Mouse (Mus musculus) embryonic stem cell, embryonic (primary cell): Measurements from ENCODE around the gene Nipa1.

Source experiments
- CTCF ChIA-PET, 4 experiments: fragments of 300-600 bp in 2 of 4; fragments of 350-600 bp in 2 of 4; sonication (Branson Sonifier 250); formaldehyde crosslinking; loops; one replicate each; lab custom pipeline; 2022; ENCODE audit warnings: inconsistent platforms in 2 of 4; lab: Charles Lee
- POLR2A ChIA-PET, 4 experiments: fragments of 300-600 bp in 2 of 4; fragments of 350-600 bp in 2 of 4; sonication (Branson Sonifier 250); formaldehyde crosslinking; loops; one replicate each; lab custom pipeline; 2022; ENCODE audit warnings: antibody characterized with exemption in 4 of 4, inconsistent platforms in 1 of 4; lab: Charles Lee

Gene Nipa1

DNA sequence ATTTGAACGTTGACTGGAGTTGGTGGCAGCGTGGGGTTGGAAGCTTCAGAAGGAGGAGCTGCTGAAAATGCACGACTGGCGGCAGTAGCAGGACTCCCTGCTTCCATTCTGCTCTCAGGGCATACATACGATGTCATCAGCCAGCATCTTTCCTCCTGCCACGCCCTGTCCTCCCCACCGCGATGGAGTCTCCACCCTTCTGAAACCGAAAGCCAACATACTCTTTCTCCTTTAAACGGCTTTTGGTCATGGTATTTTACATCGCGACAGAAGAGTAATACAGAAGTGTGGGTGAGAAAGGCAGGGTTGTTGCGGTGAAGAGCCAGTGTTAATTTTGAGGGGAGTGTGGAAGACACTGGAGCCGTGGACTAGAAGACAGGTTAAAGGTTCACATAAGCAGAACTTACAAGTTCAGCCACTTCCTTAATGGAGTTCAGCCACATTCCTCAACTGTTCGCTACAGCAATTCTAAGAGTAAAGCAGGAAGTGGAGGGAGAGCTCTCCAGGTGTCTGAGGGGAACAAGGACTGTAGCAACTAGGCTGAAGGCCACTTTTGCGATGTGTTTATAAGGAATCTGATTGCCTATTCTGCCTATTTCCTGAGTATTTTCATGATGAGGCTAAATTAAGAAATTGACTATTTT lies 51.4 kb downstream of the Nipa1 start:
- CTCF ChIA-PET: no interaction called here

DNA sequence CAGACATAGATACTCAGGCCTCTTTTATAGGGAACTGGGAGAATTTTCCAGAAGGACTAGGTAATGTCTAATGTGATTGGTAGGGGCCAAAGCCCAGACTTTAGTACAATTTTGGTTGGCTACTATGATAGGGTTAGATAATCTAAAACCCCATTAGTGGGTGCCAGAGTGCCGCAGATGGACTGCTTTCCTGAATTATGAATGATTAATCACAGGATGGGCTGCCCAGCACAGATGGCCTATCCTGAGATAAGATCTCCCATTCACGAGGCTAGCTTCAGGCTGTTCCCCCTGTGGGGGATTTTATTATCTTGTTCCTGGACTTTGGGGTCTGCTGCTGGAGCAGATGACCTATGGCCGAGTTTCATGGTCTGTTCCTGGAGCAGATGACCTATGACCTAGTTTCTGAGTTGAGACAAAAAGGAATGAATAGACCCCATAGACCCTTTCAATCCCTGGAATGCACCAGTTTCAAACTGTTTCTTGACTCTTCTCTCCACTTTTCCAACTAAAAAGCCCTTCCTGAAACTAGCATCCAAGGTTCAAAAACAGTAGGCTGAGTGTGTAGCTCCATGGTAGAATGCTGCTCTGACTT lies 52.8 kb downstream of the Nipa1 start:
- ChIA-PET CTCF (no interaction called here), POLR2A (no interaction called here)

More for the DNA sequence above, 51.4 kb downstream of the Nipa1 start:
- POLR2A ChIA-PET: interaction anchor here in 2 of 4 experiments (0.7 to 1.2 kb wide), 3 partner anchors 9 to 154 kb away, joined by 3 read pairs; no protein-coding TSS in a partner anchor

DNA sequence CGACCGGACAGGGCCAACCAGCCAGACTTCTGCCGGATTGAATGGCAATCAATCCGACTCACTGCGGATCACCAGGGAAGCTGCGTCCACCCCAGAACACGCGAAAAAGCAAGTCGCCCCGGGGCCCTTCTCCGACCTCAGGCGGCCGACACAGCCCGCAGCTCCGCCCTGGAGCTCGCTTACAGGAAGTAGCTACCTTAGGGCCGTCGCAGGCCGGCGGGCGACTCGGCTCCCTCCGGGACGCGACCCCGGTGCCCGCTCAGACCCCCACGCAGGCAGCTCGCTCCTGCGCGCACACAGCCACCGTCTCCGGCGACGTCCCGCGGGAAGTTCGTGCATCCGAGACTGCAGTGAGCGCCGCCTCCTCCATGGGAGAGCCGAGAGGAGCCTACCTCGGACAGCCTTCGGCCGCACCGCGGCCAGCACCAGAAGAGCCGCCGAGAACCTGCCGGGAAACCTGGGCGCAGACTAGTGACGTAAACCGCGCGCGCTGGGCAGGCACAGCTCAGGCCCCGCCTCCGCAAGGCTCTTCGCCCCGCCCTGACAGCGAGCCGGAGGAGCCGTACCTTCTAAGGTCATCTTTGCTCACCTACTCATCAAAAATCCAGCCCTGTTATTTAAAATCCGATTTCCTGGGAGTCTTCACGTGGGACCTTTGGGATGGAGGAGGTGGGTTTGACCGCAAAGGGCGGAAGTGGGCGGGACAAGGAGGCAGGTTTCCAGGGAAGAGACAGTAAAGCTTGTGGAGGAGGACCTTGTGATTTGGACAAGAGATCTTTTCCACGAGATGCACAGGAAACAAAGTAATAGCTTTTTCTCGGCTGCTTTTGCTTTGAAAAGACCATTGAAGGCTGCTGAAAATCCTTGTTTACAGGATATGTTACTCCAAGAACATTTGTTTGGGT lies 57.5 kb downstream of the Nipa1 start, which contains the start of gene Nipa2:
Gene Nipa2 (minus strand): TSS at position 473 of the 905 bp plus-strand sequence.
- CTCF ChIA-PET: no interaction called here
- POLR2A ChIA-PET: interaction anchor here (0.6 to 3.8 kb wide), 63 partner anchors 10 to 223 kb away, joined by 3 to 36 read pairs (median 4); partner anchors contain the start of genes Herc2 (in 3 of the 4), Nipa1 (in 3 of the 4), Tubgcp5 (in 3 of the 4) and Cyfip1 (in 1 of the 4)

DNA sequence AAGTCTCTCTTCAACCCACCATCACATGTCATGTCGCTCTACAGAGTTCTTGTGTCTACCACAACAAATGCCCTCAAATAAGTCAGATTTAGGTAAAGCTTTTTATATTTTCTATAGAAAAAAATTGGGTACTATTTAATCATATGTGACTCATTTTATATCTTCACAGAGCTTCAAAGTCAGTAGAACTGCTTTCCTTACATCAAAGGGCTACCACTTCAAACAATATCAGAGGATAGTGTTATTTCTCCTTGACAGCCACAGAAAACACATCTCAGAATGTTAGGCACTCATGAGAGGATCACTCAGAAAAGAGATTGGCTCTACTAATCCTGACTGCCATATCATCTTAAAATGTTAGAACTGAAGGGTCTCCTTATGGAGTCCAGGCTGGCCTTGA lies 59.2 kb downstream of the Nipa1 start:
- ChIA-PET CTCF (no interaction called here), POLR2A (interaction anchor here in 2 of 4 experiments (0.5 to 3.8 kb wide), 10 partner anchors 9 to 167 kb away, joined by 3 to 36 read pairs (median 8); partner anchors contain the start of genes Herc2 (in 1 of the 2), Nipa1 (in 1 of the 2) and Tubgcp5 (in 1 of the 2))

DNA sequence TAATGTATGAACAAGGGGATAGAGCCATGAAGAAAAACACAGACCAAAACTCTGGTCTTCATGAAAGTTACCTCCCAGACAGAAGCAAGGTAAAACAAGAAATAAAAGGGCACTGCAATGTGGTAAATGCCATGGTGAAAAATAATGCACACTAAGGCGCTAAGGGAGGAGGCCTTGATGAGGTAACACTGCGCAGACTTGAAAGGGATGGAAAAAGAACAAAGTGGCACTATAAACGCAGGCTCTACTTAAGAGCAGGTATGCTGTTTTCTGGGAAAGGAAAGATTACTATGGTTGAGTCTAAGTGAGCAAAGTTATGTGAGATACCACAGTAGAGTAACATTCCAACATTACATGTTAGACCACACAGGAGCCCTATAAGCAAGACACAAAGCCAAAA lies 60.0 kb downstream of the Nipa1 start:
- CTCF ChIA-PET: no interaction called here
- POLR2A ChIA-PET: interaction anchor here in 2 of 4 experiments (1.3 to 3.8 kb wide), 6 partner anchors 20 to 166 kb away, joined by 3 to 36 read pairs (median 8); partner anchors contain the start of genes Herc2 (in 1 of the 2), Nipa1 (in 1 of the 2) and Tubgcp5 (in 1 of the 2)

DNA sequence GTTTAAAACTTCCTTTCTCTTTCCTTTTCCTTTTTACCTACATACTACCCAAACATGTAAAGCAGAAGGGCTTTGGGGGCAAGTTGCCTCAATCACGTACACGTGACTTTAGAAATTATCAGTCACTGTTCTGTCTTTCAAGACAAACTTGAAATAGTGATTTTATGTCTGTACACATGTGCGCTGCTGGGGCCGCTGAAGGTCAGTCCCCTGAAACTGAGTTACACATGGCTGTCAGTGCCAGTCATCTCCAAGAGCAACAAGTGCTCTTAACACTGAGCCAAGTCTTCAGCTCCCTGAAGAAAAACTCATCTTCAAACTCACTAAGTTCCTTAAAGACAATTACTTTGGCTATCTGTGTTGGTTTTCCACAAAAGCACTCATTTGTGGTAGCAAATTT lies 61.8 kb downstream of the Nipa1 start:
- ChIA-PET CTCF (interaction anchor here in 1 of 4 experiments (1.4 kb wide), 1 partner anchor 84 kb away, joined by 4 read pairs; no protein-coding TSS in a partner anchor), POLR2A (interaction anchor here in 1 of 4 experiments (1.5 kb wide), 1 partner anchor 29 kb away, joined by 3 read pairs; no protein-coding TSS in a partner anchor)

DNA sequence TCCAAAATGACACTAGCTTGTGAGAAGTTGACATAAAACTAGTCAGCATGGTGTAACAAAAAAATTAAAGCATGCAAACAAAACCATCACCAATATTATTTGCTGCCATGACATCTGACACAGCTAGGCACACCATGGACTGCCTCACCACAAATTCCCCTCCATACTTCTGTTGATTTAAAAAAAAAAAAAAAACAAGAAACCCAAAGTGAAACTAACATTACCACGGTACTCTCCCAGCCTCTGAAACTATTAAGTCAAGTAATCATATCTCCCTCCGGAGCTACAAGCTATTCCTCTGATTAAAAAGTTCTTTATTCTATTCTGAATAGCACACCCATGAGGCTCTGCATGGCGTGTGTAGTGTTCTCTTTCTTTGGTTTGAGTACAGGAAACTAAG lies 62.6 kb downstream of the Nipa1 start:
- ChIA-PET CTCF (interaction anchor here in 1 of 4 experiments (0.6 kb wide), 1 partner anchor 176 kb away, joined by 3 read pairs; no protein-coding TSS in a partner anchor), POLR2A (interaction anchor here in 1 of 4 experiments (1.4 kb wide), 1 partner anchor 31 kb away, joined by 3 read pairs; no protein-coding TSS in a partner anchor)

DNA sequence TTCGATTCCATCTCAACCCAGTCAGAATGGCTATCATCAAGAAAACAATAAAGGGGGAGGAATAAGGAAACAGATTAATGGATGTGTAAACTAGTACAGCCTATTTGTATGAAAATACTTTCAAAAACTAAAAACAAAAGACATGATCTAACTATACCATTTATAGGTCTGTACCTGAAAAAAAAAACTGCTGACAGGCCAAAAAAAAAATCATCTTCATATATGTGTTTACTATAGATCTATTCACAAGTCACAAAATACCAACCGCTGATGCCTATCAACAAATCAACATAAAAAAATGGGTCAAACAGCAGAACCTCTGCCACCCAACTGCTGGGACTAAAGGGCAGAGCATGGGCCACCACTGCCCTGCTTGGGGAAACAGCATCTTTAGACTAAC lies 63.7 kb downstream of the Nipa1 start:
- POLR2A ChIA-PET: interaction anchor here in 2 of 4 experiments (0.6 to 1.4 kb wide), 5 partner anchors 11 to 166 kb away, joined by 3 to 4 read pairs (median 3); no protein-coding TSS in a partner anchor

DNA sequence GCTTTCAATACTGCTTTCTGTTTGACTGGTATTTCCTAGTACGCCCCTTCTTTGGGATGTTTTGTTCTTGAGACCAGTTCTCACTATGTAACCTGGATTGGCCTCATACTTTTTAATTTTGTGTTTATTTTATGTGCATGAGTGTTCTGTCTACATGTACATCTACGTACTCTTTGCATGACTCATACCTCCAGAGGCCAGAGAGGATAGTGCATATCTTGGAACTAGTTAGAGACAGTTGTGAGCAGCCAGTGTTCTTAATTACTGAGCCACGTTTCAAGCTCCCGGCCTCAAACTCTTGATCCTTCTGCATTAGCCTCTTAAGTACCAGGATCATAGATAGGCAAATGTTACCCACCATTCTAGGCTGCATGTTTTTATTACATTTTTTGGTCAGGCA lies 81.4 kb downstream of the Nipa1 start:
- CTCF ChIA-PET: no interaction called here

More for the DNA sequence above, 63.7 kb downstream of the Nipa1 start:
- CTCF ChIA-PET: interaction anchor here in 1 of 4 experiments (0.6 kb wide), 1 partner anchor 86 kb away, joined by 3 read pairs; no protein-coding TSS in a partner anchor

DNA sequence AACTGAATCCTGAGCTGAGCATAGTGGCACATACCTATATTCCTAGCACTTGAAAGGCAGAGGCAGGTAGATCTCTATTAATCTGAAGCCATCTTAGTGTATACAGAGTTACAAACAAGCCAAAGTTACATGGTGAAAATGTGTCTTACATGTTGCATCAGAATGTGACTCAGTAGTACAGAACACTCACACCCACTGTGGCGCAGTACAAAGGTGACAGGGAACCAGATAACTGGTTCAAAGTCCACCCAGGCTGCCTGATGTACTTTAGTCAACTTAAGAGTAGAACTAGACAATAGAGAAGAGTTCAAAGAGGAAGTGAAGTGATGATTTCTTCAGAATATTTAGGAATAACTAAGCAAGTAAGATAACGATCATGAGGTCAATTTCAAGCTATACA lies 84.7 kb downstream of the Nipa1 start:
- ChIA-PET POLR2A (no interaction called here), CTCF (no interaction called here)

More for the DNA sequence above, 81.4 kb downstream of the Nipa1 start:
- POLR2A ChIA-PET: interaction anchor here in 3 of 4 experiments (0.8 to 4.9 kb wide), 6 partner anchors 8 to 34 kb away, joined by 3 to 36 read pairs (median 4); partner anchors contain the start of gene Nipa2 (in 3 of the 3)

DNA sequence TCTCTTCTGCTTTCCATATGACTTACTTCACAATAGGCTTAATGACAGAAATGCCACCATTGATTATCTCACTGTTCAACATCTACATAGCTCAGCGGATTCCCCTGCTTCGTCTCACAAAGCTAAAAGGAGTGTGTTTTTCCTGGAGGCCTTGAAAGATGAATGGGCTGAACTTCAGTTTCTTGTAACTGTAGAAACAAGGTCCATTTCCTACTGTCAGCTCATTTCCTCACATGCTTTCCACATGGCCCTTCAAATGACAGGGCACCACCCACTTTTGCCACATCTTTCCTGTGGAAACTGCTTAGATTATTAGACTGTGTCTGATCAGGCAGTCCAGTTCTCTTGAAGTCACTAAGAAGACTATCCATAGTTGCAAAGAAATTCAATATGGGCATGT lies 91.1 kb downstream of the Nipa1 start:
- CTCF ChIA-PET: no interaction called here
- POLR2A ChIA-PET: interaction anchor here in 1 of 4 experiments (1.0 to 1.5 kb wide), 2 partner anchors 10 to 30 kb away, joined by 3 read pairs; no protein-coding TSS in a partner anchor
